Mouse (Mus musculus): Measurements from ENCODE around the gene Capza2. TPM values are rescaled to one million over a fixed set of nuclear protein-coding genes. Genes with fewer than 3 reads are reported as not detected.

The Capza2 gene
- polyA plus RNA-seq, 1 experiment from 2014 or later = 107 TPM

DNA sequence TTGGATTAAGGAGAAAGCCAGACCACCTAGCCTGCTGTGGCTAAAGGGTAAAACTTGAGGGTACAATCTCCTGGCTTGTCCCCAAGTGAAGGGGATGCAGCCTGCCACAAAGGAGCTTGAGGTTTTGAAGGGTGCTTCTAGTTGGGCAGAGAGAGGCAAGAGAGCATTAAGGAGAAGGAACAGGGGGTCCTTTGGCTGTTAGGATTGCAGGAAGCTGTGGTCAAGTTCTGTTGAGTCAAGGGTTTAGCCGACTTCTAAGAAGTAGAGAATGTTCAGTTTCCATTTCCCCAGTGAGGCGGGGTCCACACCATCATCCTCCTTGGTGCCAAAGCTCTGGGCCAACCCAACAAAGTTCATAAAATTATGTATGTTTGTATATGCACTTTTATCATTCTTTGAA is 19.0 kb downstream of the Capza2 start:
- Histone ChIP-seq H3K27ac (ENCODE audit: low read depth) (no peak overlapping the region), H3K9me3 (ENCODE audit: low read length) (no peaks in the 10 kb centered on the region), H3K36me3 (replicated peaks; ENCODE audit: insufficient read depth, low read length) (peaks cover 50% of the 10 kb centered on the region), H3K4me3 (ENCODE audit: low read depth, low read length) (no peak overlapping the region), H3K4me1 (ENCODE audit: insufficient read depth) (0 out of 2 replicates have a peak, but pooled peaks cover 6% of the 10 kb centered on the region), H3K27me3 (ENCODE audit: insufficient read depth, low read length) (no peaks in the 10 kb centered on the region), H3K4me2 (ENCODE audit: low read depth, low read length) (no peak overlapping the region), H3K9ac (replicated peaks) (no peak overlapping the region)
- DNase-seq = no peak
- ATAC-seq = no peak
- no peak for TF ChIP-seq EP300 (IDR thresholded peaks at IDR 0.05; ENCODE audit: low read depth)
- no peak for TF ChIP-seq CTCF (IDR thresholded peaks at IDR 0.05; ENCODE audit: low read depth)
- 42% methylated on average over 2 of the region's 2 CpGs for WGBS (ENCODE audit: insufficient replicate concordance)

DNA sequence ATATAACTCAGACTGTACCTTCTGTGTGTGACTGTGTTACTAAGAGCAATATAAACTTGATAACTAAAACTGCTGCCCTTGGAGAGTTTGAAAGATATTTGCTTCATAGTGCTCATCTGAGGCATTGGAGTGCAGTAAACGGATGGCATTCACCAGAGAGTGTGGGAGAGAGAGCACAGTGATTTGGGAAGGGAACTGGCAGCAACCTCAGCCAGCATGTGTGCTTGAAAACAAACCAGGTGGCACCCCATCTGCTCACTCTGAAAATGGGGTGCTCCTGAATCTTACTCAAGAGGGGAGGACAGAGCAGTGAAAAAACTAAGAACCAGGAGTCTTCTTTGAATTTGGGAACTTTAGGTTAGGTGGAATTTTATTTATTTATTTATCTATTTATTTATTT is 21.3 kb downstream of the Capza2 start:
- H3K27me3 ChIP-seq (ENCODE audit: insufficient read depth, low read length) = no peaks in the 10 kb centered on the region
- H3K36me3 ChIP-seq (replicated peaks; ENCODE audit: insufficient read depth, low read length) = peaks cover 55% of the 10 kb centered on the region
- DNase-seq (no peak), ATAC-seq (no peak)
- H3K27ac ChIP-seq (ENCODE audit: low read depth) = no peak overlapping the region
- H3K4me2 ChIP-seq (ENCODE audit: low read depth, low read length) = no peak overlapping the region
- H3K4me3 ChIP-seq (ENCODE audit: low read depth, low read length) = no peak overlapping the region
- 84% methylated on average over 1 of the region's 1 CpGs for WGBS (ENCODE audit: insufficient replicate concordance)
- H3K9ac ChIP-seq (replicated peaks) = no peak overlapping the region
- no peaks in the 10 kb centered on the region for H3K9me3 ChIP-seq (ENCODE audit: low read length)
- TF ChIP-seq CTCF (IDR thresholded peaks at IDR 0.05; ENCODE audit: low read depth) (no peak), EP300 (IDR thresholded peaks at IDR 0.05; ENCODE audit: low read depth) (no peak)
- 0 out of 2 replicates have a peak, but pooled peaks cover 2% of the 10 kb centered on the region for H3K4me1 ChIP-seq (ENCODE audit: insufficient read depth)

DNA sequence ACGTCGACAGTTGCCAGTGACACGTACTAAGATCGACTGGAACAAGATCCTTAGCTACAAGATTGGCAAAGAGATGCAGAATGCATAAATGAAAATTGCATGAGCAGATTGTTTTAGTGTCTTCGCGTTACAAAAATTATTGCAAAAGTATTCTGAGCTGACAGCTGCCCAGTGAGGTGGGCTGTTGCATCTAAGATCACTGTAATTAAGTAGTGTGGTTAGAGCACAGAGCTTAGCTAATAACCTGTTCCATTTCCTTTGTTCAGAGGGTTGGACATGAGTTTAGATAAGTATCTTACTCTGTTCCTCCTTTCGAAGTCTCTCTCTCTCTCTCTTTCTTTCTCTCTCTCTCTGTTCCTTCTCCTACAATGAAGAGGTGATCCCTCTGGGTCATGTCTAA is 29.3 kb downstream of the Capza2 start:
- ATAC-seq (no peak), DNase-seq (no peak)
- Histone ChIP-seq H3K9me3 (ENCODE audit: low read length) (no peaks in the 10 kb centered on the region), H3K4me2 (ENCODE audit: low read depth, low read length) (no peak overlapping the region), H3K27ac (ENCODE audit: low read depth) (no peak overlapping the region), H3K4me3 (ENCODE audit: low read depth, low read length) (no peak overlapping the region), H3K9ac (replicated peaks) (no peak overlapping the region), H3K27me3 (ENCODE audit: insufficient read depth, low read length) (no peaks in the 10 kb centered on the region), H3K36me3 (replicated peaks; ENCODE audit: insufficient read depth, low read length) (peaks cover 68% of the 10 kb centered on the region), H3K4me1 (ENCODE audit: insufficient read depth) (no peaks in the 10 kb centered on the region)
- TF ChIP-seq EP300 (IDR thresholded peaks at IDR 0.05; ENCODE audit: low read depth) = no peak
- WGBS (ENCODE audit: insufficient replicate concordance) = 83% methylated on average over 7 of the region's 7 CpGs

DNA sequence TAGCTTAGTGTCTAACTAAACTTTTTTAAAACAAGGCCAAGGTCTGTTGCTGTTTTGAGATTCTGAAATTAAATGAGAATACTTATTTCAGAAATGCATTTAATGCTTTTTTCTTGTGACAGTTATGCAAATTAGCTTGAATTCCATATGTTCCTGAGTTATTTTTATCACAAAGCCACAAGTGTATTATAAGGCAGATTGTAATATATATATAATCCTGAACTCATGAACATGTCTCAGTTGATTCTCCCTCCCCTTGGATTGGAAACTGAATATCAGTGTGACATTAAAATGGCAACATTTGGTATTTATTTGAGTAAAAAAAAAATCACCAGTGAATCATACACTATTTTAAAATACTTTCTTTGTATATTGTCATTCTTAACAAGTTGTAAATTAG is 30.0 kb downstream of the Capza2 start:
- Histone ChIP-seq H3K36me3 (replicated peaks; ENCODE audit: insufficient read depth, low read length) (peaks cover 64% of the 10 kb centered on the region), H3K4me2 (ENCODE audit: low read depth, low read length) (no peak overlapping the region), H3K4me1 (ENCODE audit: insufficient read depth) (no peaks in the 10 kb centered on the region), H3K27ac (ENCODE audit: low read depth) (no peak overlapping the region), H3K4me3 (ENCODE audit: low read depth, low read length) (no peak overlapping the region), H3K9ac (replicated peaks) (no peak overlapping the region), H3K9me3 (ENCODE audit: low read length) (no peaks in the 10 kb centered on the region), H3K27me3 (ENCODE audit: insufficient read depth, low read length) (no peaks in the 10 kb centered on the region)
- no peak for DNase-seq
- TF ChIP-seq EP300 (IDR thresholded peaks at IDR 0.05; ENCODE audit: low read depth) (no peak), CTCF (IDR thresholded peaks at IDR 0.05; ENCODE audit: low read depth) (no peak)
- ATAC-seq = no peak

DNA sequence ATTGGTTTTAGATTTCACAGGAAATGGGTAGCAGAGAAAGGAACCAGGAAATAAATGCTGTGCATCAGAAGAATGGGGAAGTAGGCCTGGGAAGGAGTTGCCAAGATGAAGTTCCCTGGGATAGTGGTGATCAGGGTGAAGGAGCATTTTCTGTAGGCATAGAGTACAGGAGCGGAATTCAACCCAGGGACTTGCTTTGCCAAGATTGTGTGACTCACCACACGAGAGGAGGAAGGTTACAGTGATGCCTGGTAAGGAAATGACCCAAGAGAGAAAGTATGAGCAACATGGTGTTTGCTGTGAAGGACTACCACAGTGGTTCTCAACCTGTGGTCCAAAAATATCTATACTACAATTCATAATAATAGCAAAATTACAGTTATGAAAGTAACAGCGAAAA is 31.8 kb downstream of the Capza2 start:
- DNase-seq (no peak), ATAC-seq (no peak)
- Histone ChIP-seq H3K27me3 (ENCODE audit: insufficient read depth, low read length) (no peaks in the 10 kb centered on the region), H3K4me1 (ENCODE audit: insufficient read depth) (no peaks in the 10 kb centered on the region), H3K4me2 (ENCODE audit: low read depth, low read length) (no peak overlapping the region), H3K36me3 (replicated peaks; ENCODE audit: insufficient read depth, low read length) (peaks cover 47% of the 10 kb centered on the region), H3K9ac (replicated peaks) (no peak overlapping the region), H3K9me3 (ENCODE audit: low read length) (no peaks in the 10 kb centered on the region), H3K27ac (ENCODE audit: low read depth) (no peak overlapping the region), H3K4me3 (ENCODE audit: low read depth, low read length) (no peak overlapping the region)
- TF ChIP-seq EP300 (IDR thresholded peaks at IDR 0.05; ENCODE audit: low read depth) = no peak
- no peak for TF ChIP-seq CTCF (IDR thresholded peaks at IDR 0.05; ENCODE audit: low read depth)
- WGBS (ENCODE audit: insufficient replicate concordance) = 83% methylated on average over 3 of the region's 3 CpGs

DNA sequence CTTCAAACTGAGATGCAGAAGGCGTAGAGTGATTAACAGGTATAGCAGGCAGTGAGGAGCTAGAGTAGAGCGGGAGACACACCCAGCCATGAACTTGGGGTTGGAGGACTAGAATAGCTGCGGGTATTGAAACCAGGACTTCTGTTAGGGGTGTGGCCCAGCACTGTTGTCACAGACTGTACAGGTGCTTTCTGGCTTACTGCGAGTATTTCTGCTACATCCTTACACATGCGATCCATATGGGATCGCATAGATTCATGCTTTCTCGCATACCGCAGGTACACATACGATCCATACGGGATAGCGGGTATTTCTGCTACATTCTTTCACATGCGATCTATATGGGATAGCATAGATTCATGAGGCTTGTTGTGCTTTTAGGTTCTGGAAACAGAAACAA is 32.3 kb downstream of the Capza2 start:
- no peak overlapping the region for H3K9ac ChIP-seq (replicated peaks)
- TF ChIP-seq EP300 (IDR thresholded peaks at IDR 0.05; ENCODE audit: low read depth) (no peak), CTCF (IDR thresholded peaks at IDR 0.05; ENCODE audit: low read depth) (no peak)

DNA sequence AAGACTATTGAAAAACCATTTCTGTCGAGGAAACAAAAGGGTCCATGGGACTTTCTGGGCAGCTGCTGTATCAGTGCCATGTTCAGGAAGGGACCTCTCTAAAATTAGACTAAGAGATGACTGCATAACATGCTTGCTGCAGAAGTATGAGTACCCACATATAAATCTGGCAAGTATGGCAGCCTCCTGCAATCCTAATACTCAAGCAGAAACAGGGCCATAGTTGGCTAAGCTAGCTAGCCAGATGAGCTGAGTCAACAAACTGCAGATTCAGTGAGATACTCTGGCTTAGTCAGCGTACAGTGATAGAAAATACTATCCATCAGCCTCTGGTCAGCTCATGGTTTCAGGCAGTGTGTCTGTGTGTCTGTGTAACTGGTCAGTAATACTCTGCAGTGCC is 33.8 kb downstream of the Capza2 start:
- Histone ChIP-seq H3K9me3 (ENCODE audit: low read length) (no peaks in the 10 kb centered on the region), H3K4me1 (ENCODE audit: insufficient read depth) (no peaks in the 10 kb centered on the region), H3K9ac (replicated peaks) (no peak overlapping the region), H3K27me3 (ENCODE audit: insufficient read depth, low read length) (no peaks in the 10 kb centered on the region), H3K36me3 (replicated peaks; ENCODE audit: insufficient read depth, low read length) (peaks cover 36% of the 10 kb centered on the region), H3K27ac (ENCODE audit: low read depth) (no peak overlapping the region), H3K4me2 (ENCODE audit: low read depth, low read length) (no peak overlapping the region), H3K4me3 (ENCODE audit: low read depth, low read length) (no peak overlapping the region)
- no peak for TF ChIP-seq CTCF (IDR thresholded peaks at IDR 0.05; ENCODE audit: low read depth)
- TF ChIP-seq EP300 (IDR thresholded peaks at IDR 0.05; ENCODE audit: low read depth) = no peak
- DNase-seq (no peak), ATAC-seq (0 out of 2 replicates have a peak, but pooled peaks have one; percentile 13)
- WGBS (ENCODE audit: insufficient replicate concordance) = 80% methylated on average over 2 of the region's 2 CpGs

More for the DNA sequence above, 32.3 kb downstream of the Capza2 start:
- H3K4me2 ChIP-seq (ENCODE audit: low read depth, low read length) = no peak overlapping the region
- ATAC-seq (no peak), DNase-seq (no peak)
- peaks cover 42% of the 10 kb centered on the region for H3K36me3 ChIP-seq (replicated peaks; ENCODE audit: insufficient read depth, low read length)
- no peaks in the 10 kb centered on the region for H3K27me3 ChIP-seq (ENCODE audit: insufficient read depth, low read length)
- WGBS (ENCODE audit: insufficient replicate concordance) = 93% methylated on average over 12 of the region's 12 CpGs
- H3K9me3 ChIP-seq (ENCODE audit: low read length) = no peaks in the 10 kb centered on the region
- no peak overlapping the region for H3K27ac ChIP-seq (ENCODE audit: low read depth)
- H3K4me3 ChIP-seq (ENCODE audit: low read depth, low read length) = no peak overlapping the region
- H3K4me1 ChIP-seq (ENCODE audit: insufficient read depth) = no peaks in the 10 kb centered on the region

Data from liver, postnatal 0 days (tissue).